Mouse (Mus musculus) heart, postnatal 4 days (tissue): Measurements from ENCODE around the gene Slc15a2. TPM values are rescaled to one million over a fixed set of nuclear protein-coding genes. Genes with fewer than 3 reads are reported as not detected.

Source experiments
- microRNA-seq, 2 experiments: library from miRNA; unstranded; fragments of <30 nt; microRNA quantifications; one replicate each; pipeline ENCODE4 v1.2.0; 2021 to 2022
- total RNA-seq, 2 experiments: library from RNA; stranded (reverse); gene quantifications; 2 replicates each; pipeline ENCODE4 v1.2.3; 2021

Slc15a2 gene
- total RNA-seq, 2 experiments from 2014 or later = 2.1 to 3.5 TPM

Small RNA genes lying within 50 kb of the gene (microRNA-seq; reads per million reads assigned to microRNA genes)
- gene Gm22617 = 0 reads per million in 2 experiments

Other genes starting within 250 kb of the Slc15a2 start
- under 1 TPM; 0.14 to 0.33 TPM for gene Casr, start 222.8 kb downstream of the Slc15a2 start, total RNA-seq
- gene Cd86, start 118.9 kb downstream of the Slc15a2 start, total RNA-seq = under 1 TPM; 0.62 to 0.65 TPM
- gene Ildr1, start 91.0 kb downstream of the Slc15a2 start, total RNA-seq = not detected
- gene Iqcb1, start 43.4 kb upstream of the Slc15a2 start, total RNA-seq = 10 to 100 TPM; 14.7 to 17.2 TPM
- gene Eaf2, start 90.0 kb upstream of the Slc15a2 start, total RNA-seq = 1 to 10 TPM; 1.1 to 1.5 TPM
- 10 to 100 TPM; 31.8 to 36.7 TPM for gene Golgb1, start 90.2 kb upstream of the Slc15a2 start, total RNA-seq
- gene Hcls1, start 150.0 kb upstream of the Slc15a2 start, total RNA-seq = 1 to 10 TPM; 7.0 to 7.1 TPM
- gene Fbxo40, start 205.5 kb upstream of the Slc15a2 start, total RNA-seq = 10 to 100 TPM; 85.0 to 86.7 TPM
- 1 to 10 TPM; 7.0 to 7.4 TPM for gene Polq, start 226.8 kb upstream of the Slc15a2 start, total RNA-seq